Mouse (Mus musculus) MN1 (cell line): Measurements from ENCODE around the gene Nrn1l.
A peak's percentile ranks its signal among the peaks of the same experiment; 100 is the strongest.

Source experiments
- DNase-seq: peaks from one replicate; pipeline ENCODE4 v3.0.0-alpha.2; 2016; ENCODE audit warnings: low spot score

The Nrn1l gene

GRCm38 (mm10) chr8:105890870-105891269 is 2.5 kb upstream of the Nrn1l start:
- no peak for DNase-seq

DNA sequence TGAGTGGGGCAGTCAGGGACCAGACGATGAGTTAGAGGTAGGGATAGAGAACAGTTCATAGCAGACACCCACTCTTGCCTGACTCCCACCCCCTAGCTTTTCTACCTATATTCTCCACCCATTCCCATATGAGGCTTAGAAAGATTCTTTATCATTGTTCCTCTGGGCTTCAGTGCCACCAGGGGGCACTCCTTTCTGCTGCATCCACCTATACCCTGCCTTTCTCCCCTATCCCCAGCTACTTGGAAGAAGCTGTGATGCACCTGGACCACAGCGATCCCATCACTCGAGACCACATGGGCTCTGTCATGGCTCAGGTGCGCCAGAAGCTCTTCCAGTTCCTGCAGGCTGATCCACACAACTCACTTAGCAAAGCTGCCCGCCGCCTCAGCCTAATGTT is 935 bp upstream of the Nrn1l start:
- peak; percentile 48 for DNase-seq

DNA sequence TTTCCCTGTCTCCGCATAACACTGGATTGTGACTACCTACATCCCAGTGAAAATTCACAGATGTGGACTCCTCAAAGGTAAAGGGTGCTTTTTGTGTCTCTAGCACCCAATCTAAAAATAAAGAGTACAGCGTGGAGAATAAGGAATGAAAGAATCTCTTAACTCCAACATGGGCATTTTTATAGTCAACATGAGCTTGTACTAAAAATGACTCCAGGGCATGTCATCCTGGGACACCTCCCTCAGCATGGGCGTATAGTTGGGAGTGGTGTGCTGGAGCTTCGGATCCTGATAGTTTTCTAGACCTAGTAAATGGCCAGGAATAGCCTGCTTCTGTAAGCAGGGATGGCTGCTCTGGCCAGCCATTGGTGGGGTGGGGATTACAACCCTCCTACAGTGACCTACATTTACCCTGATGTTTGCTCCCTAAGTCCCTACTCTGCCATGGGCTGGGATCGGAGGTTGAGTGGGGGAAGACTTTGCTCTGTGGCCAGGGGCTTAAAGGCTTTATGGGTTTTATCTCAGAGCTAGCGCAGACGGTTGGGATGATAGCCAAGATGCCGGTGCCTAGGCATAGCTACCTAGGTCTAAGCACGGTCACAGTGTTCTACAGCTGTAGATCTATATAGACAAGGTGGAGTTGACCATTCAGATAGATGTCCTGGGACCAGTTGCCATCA is 4.6 kb downstream of the Nrn1l start:
- DNase-seq = no peak

GRCm38 (mm10) chr8:105900180-105900940 is 7.0 kb downstream of the Nrn1l start, which contains the start of gene Pskh1:
Gene Pskh1, plus strand, starts transcription at chr8:105900441.
- DNase-seq = peak; percentile 95

DNA sequence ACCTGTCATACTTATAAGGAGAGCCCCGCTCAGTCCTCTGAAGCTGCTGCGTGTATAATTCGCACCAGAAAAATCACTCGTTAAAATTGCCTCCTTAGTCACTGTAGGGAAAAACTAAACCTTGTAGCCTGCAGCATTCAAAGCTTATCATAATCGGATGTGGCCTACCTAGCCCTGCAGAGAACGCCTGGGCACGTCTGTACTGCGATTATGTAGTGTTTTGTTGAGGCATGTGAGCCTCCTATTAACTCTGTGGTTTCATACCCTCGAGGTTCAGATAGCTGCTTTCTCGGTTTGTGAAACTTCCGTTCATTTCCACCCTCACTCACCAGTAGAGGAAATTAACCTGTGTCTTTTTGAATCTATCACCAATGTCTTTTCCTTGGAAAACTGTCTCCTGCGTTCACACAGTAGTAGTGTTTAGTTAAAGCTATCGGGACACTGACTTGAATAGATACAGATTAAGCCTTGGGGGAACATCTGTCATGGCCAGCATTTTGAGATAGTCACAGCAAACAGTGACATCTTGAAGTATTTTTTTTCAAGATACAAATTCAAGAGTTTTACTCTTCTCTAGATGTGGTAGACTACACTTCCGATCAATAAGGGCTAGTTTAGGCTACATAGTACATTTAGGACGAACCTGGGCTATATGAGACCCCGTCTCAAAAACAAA is 7.7 kb downstream of the Nrn1l start:
- DNase-seq = no peak

GRCm38 (mm10) chr8:105919390-105919789 is 26.0 kb downstream of the Nrn1l start:
- no peak for DNase-seq

DNA sequence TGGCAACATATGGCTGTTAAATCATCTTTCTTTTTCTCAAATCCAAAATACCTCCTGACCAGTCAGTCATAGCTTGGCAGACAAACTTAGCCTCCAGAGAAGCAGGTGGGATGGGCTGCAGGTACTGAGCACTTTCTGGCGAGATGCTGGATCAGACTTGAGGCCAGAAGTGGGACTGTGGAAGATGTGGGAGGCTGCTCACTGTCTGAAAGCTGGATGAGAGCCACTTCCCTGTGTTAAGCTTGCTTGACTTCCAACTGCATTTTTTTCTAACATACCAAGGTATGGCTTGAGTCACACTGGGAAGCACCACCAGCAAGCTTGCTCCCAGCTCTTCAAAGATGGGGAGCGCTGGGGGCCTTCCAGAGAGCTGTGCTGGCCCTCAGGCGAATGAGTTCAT is 31.8 kb downstream of the Nrn1l start:
- no peak for DNase-seq

DNA sequence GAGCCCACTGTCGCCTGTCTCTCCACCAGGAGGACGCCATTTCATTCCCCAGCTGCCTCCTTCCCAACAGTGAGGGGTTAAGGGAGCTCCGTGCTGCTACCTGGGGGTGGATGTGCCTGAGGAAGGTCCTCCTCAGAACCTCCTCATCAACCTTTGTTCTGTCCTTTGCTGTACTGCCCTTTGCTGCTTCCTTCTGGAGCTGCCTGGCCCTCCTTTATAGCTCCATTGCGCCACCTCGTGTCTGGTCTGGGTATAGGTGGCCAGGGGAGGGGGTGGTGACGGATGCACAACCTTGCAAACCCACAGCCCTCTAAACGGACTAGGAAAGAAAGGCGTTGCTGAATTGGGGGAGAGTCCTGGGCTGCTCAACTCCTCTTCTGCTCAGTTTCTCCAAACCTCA is 37.2 kb downstream of the Nrn1l start:
- peak; percentile 80 for DNase-seq

DNA sequence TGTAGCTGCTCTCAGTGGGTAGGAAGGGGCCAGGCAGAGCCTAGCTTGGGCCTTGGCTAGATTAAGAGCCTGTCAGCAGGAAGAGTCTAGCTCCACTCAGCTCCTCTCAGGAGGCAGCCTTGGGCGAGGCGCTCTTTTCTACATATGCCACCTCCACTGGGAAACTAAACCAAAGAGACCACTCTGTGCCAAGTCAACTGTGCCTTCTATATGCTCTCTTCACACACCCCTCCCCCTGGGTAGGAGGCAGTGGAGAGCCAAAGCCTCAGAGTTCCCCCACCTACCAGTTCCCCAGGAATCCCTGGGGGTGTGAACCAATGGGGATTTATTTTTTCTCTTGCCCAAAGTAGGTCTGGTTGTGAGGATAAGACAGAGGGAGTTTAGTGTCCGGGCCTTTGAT is 37.9 kb downstream of the Nrn1l start:
- DNase-seq = no peak

- DNase-seq = no peak
These were observed 39.2 kb downstream of the Nrn1l start for GRCm38 (mm10) chr8:105932525-105932924.

GRCm38 (mm10) chr8:105933762-105934161 is 40.4 kb downstream of the Nrn1l start, which contains the start of gene Ctrl:
Gene Ctrl, minus strand, starts transcription at chr8:105933862.
- no peak for DNase-seq

DNA sequence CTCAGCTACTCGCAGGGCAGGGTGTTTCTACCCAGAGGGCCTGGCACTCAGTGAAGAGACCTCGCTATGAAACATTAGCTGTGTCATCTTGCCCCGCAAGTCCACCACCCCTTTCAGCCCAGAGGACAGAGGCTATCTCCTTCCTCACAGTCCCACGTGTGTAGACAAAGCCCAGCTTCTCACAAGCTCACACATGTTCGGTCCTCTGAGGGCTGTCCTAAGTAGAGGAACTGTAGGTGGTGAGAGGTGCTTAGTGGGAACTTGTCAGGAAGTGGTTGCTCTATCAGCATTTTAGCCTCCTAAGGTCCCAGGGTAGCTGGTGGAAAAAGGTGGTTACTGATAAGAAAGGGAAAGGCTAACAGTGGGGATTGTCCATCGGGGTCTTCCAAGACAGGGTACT is 41.7 kb downstream of the Nrn1l start:
- DNase-seq = no peak

DNA sequence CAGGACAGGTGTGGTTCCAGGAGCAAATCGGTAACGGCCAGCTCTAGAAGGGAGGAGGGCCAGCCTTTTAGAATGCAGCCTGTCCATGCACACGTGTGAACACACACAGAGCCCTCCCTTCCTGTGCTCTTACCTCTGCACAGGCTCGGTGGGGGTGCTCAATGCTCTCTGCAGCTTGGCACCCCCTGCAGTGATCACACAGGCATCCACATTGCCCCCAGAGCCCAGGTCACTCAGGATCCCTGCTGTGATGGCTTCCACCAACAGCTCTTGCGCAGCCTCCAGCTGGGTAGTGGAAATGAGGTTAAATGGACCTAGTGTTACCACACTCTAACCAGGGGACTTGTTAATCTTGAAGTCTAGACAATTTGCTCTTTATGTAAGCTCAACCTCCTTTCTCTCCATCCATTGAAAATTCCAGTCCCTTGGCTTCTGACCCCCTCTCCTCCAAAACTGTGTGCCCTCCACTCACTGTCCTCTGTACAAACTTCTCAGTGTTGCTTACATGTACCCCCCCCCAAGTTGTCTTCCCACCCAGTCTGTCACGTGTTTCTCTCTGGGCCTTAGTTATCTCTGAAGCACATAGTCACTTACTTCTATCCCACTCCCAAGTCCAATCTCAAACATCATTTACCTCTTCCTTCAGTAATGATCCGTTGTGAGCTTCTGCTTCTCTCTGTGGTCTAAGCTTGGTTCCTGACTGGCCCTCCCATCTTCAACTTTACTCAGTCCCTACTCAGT is 42.7 kb downstream of the Nrn1l start:
- DNase-seq = no peak

- DNase-seq = peak; percentile 89
These were observed 43.6 kb downstream of the Nrn1l start for GRCm38 (mm10) chr8:105936866-105937475.

- peak; percentile 63 for DNase-seq
These were observed 44.3 kb downstream of the Nrn1l start for GRCm38 (mm10) chr8:105937496-105938305.

DNA sequence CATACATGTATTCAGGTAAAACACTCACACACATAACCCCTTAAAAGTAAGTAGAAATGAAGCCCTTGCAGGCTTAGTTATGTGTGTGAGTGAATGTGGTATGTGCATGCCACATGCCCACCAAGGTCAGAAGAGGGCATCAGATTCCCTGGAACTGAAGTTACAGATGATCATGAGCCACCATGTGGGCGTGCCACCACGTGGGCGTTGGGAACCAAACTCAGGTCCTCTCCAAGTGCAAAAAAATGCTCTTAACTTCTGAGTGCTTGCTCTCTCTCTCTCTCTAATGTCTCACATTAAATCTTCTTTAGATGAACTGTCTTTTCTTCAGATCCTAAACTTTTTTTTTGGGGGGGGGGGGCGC is 44.9 kb downstream of the Nrn1l start, which contains the start of gene Psmb10:
Gene Psmb10 (minus strand): TSS at position 139 of the 364 bp plus-strand sequence.
- DNase-seq = peak; percentile 70

DNA sequence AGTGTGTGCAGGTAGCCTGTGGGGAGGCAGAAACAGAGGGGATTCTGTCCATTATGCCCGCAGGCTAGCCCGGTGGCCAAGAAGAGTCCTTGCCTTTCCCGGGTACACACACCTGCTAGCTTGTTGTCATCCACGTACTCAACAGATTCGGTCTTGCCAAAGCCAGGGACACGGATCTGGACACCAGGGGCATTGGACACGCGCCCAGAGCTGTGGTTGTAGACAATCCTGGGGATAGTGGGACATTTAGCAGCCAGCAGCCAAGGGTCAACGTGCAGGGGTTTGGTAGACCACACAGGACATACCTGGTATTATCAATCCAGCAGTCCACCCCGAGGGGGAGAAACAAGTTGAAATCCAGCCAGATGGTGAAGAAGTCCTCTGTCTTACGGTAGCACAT is 48.7 kb downstream of the Nrn1l start:
- no peak for DNase-seq

GRCm38 (mm10) chr8:105942542-105942941 is 49.2 kb downstream of the Nrn1l start:
- no peak for DNase-seq

- no peak for DNase-seq
These were observed 50.0 kb downstream of the Nrn1l start, which contains the start of gene Lcat for GRCm38 (mm10) chr8:105943321-105943739. Gene Lcat, minus strand, starts transcription at chr8:105943382.
